Mouse (Mus musculus) liver, postnatal 0 days (tissue): ENCODE data around the gene Slc29a2. TPM values are rescaled to one million over a fixed set of nuclear protein-coding genes. Genes with fewer than 3 reads are reported as not detected.
A peak's percentile ranks its signal among the peaks of the same experiment; 100 is the strongest.
"Not testable (repeated sequence)": the region's sequence is repeated elsewhere in the genome, so short reads cannot be mapped to it uniquely, and the experiment has no call there.

ENCODE experiments used
- ATAC-seq: fragments of 200-750 bp; cut with Nextera tagmentation; 2 replicates; pipeline ENCODE4 v1.8.0; 2017; ENCODE audit warnings: mild to moderate bottlenecking, moderate library complexity
- DNase-seq: peaks from one replicate; pipeline ENCODE4 v3.0.0-alpha.2; 2016
- H3K27ac ChIP-seq: fragments of 300-500 bp; sonication (generic); 2 replicates; pipeline ENCODE4 v1.5.1; 2014; ENCODE audit warnings: antibody characterized with exemption, moderate library complexity, mild to moderate bottlenecking, low read depth
- H3K27me3 ChIP-seq: fragments of 300-500 bp; sonication (generic); 2 replicates; pipeline ENCODE4 v1.6.1; 2014; ENCODE audit warnings: low read length, control low read depth, mixed read lengths; ENCODE audit not compliant: insufficient read depth
- H3K36me3 ChIP-seq: fragments of 300-500 bp; sonication (generic); replicated peaks from 2 replicates; pipeline ENCODE4 v1.6.1; 2014; ENCODE audit warnings: mild to moderate bottlenecking, control low read depth, low read length, moderate library complexity, mixed read lengths; ENCODE audit not compliant: insufficient read depth
- H3K4me1 ChIP-seq: fragments of 300-500 bp; sonication (generic); 2 replicates; pipeline ENCODE4 v1.6.1; 2014; ENCODE audit warnings: antibody characterized with exemption, mild to moderate bottlenecking, control low read depth; ENCODE audit not compliant: insufficient read depth
- H3K4me2 ChIP-seq: fragments of 300-500 bp; sonication (generic); 2 replicates; pipeline ENCODE4 v1.6.1; 2014; ENCODE audit warnings: low read depth, mild to moderate bottlenecking, low read length, moderate library complexity, mixed read lengths
- H3K4me3 ChIP-seq: fragments of 300-500 bp; sonication (generic); 2 replicates; pipeline ENCODE4 v1.5.1; 2014; ENCODE audit warnings: low read depth, low read length
- H3K9ac ChIP-seq: fragments of 300-500 bp; sonication (generic); replicated peaks from 2 replicates; pipeline ENCODE4 v1.6.1; 2014; ENCODE audit warnings: mild to moderate bottlenecking, moderate library complexity
- H3K9me3 ChIP-seq: fragments of 300-500 bp; sonication (generic); 2 replicates; pipeline ENCODE4 v1.6.1; 2016; ENCODE audit warnings: mild to moderate bottlenecking, control low read depth, low read length, mixed read lengths
- CTCF ChIP-seq: sonication (generic); IDR thresholded peaks from 2 replicates; pipeline ENCODE4 v1.5.1; 2016; ENCODE audit warnings: antibody characterized with exemption, low read depth
- EP300 ChIP-seq: IDR thresholded peaks from 2 replicates; pipeline ENCODE4 v1.6.1; 2016; ENCODE audit warnings: antibody characterized with exemption, low read depth, mild to moderate bottlenecking
- WGBS: fragments of 180-500 bp; shearing (Covaris S2); extraction: QIAGEN DNeasy Blood & Tissue Kit; methylation state at CpG from one replicate; pipeline ENCODE4 v1.1.7; 2014; ENCODE audit not compliant: insufficient replicate concordance; 5-methylcytosine and 5-hydroxymethylcytosine counted together
- polyA plus RNA-seq: library from polyadenylated mRNA; unstranded; fragments of >200 nt; fragmentation: Nextera tagmentation; extraction: Ambion mirVana; gene quantifications from 2 replicates; pipeline ENCODE4 v1.2.1, GENCODE M21; 2015

Slc29a2 gene
- polyA plus RNA-seq, 1 experiment from 2014 or later = 0.87 TPM

DNA sequence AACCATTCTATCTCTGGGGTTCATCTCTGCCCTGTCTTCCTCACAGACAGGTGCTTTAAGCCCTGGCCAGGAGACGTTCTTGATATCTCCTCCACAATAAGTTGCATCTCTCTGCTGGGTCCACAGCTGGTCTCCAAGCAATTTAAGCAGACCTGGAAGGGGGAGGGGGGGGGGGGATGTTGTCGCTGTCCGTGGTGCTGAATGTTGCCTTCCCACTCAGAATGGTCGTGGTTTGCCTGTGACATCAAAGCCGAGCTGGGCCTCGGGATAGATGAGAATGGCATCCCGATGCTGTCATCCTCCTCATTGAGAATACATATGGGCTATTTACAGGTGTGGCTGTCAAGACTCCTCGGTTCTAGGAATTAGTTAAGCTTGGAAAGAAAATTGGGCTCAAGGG lies 31.3 kb upstream of the Slc29a2 start:
- Histone ChIP-seq H3K9me3 (no peaks in the 10 kb centered on the region), H3K4me2 (no peak overlapping the region), H3K4me1 (no peaks in the 10 kb centered on the region), H3K27ac (no peak overlapping the region), H3K9ac (no peak overlapping the region), H3K27me3 (peaks cover 38% of the 10 kb centered on the region), H3K4me3 (no peak overlapping the region), H3K36me3 (no peaks in the 10 kb centered on the region)
- WGBS = 11% methylated on average over 8 of the region's 8 CpGs
- TF ChIP-seq CTCF (no peak), EP300 (no peak)
- ATAC-seq = no peak
- peak; percentile 32 for DNase-seq

DNA sequence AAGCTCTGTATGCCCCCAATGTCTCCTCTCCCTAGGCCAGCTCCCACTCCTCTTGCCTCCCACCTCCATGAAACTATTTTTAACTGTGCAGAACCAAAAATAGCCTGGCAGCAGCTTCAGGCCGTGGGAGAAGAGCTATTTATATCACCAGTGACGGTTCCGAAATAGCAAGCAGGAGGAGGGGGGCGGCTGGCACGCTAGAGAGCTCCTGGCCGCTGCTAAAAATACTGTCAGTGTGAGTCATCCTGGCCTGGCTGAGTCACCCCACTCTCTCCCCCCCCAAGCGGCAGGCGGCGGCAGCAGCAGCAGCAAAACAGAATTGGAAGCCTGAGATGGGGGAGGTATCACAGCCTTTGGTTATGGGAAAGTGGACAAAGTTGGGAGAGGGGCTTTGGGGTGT lies 30.8 kb upstream of the Slc29a2 start:
- no peaks in the 10 kb centered on the region for H3K4me1 ChIP-seq
- H3K9me3 ChIP-seq = no peaks in the 10 kb centered on the region
- H3K27ac ChIP-seq = no peak overlapping the region
- peak; percentile 29 for DNase-seq
- WGBS = 4% methylated on average over 9 of the region's 9 CpGs
- TF ChIP-seq EP300 = no peak
- no peak for TF ChIP-seq CTCF
- no peaks in the 10 kb centered on the region for H3K36me3 ChIP-seq
- peaks cover 37% of the 10 kb centered on the region for H3K27me3 ChIP-seq
- no peak overlapping the region for H3K4me2 ChIP-seq
- no peak overlapping the region for H3K4me3 ChIP-seq
- H3K9ac ChIP-seq = no peak overlapping the region
- ATAC-seq = peak; percentile 31; the same call in 1 of the 2 replicates

DNA sequence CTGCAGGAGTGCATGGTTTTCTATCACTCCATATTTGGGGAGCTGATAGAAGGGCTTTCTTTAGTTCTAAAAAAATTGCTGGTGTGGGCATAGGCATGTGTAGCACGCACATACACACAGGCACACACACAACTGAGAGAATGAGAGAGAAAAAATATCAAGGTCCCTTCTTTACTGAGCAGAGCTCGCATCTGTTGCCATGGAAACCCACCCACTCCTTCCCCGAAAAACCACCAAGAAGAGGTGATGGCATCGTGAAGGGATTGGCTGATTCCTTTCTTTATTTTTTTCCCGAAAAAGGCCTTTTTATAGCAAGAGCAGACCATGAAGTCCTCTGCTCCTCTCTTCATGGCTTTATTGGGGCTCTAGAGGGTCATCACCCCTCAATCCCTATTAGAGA lies 29.6 kb upstream of the Slc29a2 start:
- Histone ChIP-seq H3K9me3 (no peaks in the 10 kb centered on the region), H3K9ac (no peak overlapping the region), H3K36me3 (no peaks in the 10 kb centered on the region), H3K27ac (no peak overlapping the region), H3K4me2 (no peak overlapping the region), H3K27me3 (peaks cover 33% of the 10 kb centered on the region), H3K4me1 (no peaks in the 10 kb centered on the region), H3K4me3 (no peak overlapping the region)
- TF ChIP-seq CTCF = no peak
- TF ChIP-seq EP300 = no peak
- no peak for ATAC-seq
- no peak for DNase-seq
- 55% methylated on average over 5 of the region's 5 CpGs for WGBS

DNA sequence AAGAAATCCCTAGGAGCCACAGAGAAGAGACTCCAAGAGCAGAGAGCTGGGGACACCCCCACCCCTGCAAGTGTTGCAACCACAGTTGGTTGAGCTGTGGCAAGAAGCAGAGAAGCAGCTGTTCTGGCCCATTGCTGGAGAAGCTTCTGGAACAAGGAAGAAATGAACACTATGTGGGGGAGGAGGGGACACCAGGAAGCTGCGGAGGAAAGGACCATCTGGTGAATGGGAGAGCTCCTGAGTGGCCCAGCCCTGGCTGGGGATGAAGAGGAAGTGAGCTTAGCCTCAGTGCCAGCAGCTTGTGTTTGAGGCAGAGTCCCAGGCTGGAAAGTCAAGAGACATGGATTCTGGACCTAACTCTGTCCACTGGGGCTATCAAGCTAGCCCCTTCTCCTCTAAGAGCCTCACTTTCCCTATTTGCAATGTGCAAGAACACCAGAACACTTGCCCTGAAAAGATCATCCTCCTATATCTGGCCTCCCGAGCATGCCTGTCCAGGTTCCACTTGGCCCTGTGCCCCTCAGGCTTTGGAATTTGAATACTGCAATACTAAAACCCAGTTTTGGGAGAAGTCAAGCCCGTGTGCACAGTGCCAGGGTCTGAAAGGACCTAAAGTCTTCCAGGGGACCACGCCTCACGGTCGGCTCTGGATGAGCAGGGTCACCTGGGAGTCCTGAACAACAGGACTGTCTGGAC lies 24.1 kb upstream of the Slc29a2 start:
- ATAC-seq (no peak), DNase-seq (no peak)

DNA sequence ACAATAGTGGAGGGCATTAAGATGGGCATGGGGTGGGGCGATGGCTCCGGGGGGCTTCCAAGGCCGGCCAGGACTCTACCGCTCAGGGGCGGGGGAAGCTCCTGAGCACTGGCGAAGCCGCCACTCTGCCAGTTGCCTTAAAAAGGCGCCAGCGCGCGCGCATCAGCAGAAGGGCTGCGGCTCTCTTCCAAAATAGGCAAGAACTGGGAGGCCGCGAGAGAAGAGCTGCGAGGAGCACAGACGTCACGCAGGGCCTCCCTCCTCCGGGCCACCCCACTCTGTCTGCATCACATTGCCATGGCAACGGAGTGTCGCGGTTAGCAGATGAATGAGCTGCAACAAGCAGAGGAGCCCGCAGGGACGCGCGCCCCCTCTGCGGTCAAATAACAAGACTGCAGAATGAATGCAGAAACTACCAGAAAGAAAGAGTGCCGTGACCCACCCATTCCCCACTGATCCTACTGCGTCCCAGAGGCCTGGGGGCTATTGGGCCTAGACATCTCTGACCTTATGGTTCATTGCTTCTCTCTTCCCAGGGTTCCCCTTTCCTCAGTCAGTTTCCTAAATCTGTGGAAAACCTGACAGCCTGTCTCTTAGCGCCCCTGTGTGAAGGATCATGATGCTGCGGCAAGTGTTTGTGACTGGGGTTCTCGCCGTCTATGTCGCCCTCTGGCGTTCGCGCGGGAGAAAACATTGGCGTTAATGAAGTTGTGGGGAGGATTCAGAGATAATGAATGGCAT lies 21.8 kb upstream of the Slc29a2 start:
- no peak overlapping the region for H3K4me3 ChIP-seq
- H3K27me3 ChIP-seq = peaks cover 13% of the 10 kb centered on the region
- no peaks in the 10 kb centered on the region; the same call in 1 of the 2 replicates for H3K4me1 ChIP-seq
- H3K9me3 ChIP-seq = no peaks in the 10 kb centered on the region
- TF ChIP-seq CTCF (peak; percentile 90), EP300 (no peak)
- no peaks in the 10 kb centered on the region for H3K36me3 ChIP-seq
- DNase-seq (peak; percentile 77), ATAC-seq (peak; percentile 50)
- WGBS = 1% methylated on average over 39 of the region's 39 CpGs
- H3K9ac ChIP-seq = no peak overlapping the region
- peak overlapping the region; percentile 26 for H3K4me2 ChIP-seq
- no peak overlapping the region for H3K27ac ChIP-seq

More for the DNA sequence above, 24.1 kb upstream of the Slc29a2 start:
- H3K27ac ChIP-seq = no peak overlapping the region
- H3K4me3 ChIP-seq = no peak overlapping the region
- TF ChIP-seq EP300 (no peak), CTCF (no peak)
- H3K4me1 ChIP-seq = no peaks in the 10 kb centered on the region; the same call in 1 of the 2 replicates
- no peak overlapping the region for H3K4me2 ChIP-seq
- H3K9ac ChIP-seq = no peak overlapping the region
- H3K27me3 ChIP-seq = peaks cover 13% of the 10 kb centered on the region
- no peaks in the 10 kb centered on the region for H3K36me3 ChIP-seq
- 59% methylated on average over 6 of the region's 6 CpGs for WGBS
- H3K9me3 ChIP-seq = no peaks in the 10 kb centered on the region

DNA sequence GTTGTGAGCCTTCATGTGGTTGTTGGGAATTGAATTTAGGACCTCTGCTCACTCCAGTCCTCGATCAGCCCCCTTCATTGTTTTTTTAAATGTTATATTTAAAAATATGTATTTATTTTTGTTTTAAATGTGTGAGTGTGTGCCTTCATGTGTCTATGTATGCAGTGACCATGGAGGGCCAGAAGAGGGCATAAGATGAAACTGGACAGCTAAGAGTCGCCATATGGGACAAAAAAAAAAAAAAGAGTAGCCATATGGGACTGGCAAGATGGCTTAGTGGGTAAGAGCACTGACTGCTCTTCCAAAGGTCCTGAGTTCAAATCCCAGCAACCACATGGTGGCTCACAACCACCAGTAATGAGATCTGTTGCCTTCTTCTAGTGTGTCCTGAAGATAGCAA lies 20.0 kb upstream of the Slc29a2 start:
- ATAC-seq, H3K4me1 ChIP-seq, H3K9me3 ChIP-seq, H3K4me3 ChIP-seq, DNase-seq, H3K9ac ChIP-seq, H3K27ac ChIP-seq, H3K36me3 ChIP-seq, H3K4me2 ChIP-seq: not testable (repeated sequence)
- WGBS = 49% methylated on average over 2 of the region's 2 CpGs
- peaks cover 13% of the 10 kb centered on the region for H3K27me3 ChIP-seq
- 0 out of 2 replicates have a peak, but pooled peaks have one; percentile 14 for TF ChIP-seq CTCF
